In the genomic region with DNA sequence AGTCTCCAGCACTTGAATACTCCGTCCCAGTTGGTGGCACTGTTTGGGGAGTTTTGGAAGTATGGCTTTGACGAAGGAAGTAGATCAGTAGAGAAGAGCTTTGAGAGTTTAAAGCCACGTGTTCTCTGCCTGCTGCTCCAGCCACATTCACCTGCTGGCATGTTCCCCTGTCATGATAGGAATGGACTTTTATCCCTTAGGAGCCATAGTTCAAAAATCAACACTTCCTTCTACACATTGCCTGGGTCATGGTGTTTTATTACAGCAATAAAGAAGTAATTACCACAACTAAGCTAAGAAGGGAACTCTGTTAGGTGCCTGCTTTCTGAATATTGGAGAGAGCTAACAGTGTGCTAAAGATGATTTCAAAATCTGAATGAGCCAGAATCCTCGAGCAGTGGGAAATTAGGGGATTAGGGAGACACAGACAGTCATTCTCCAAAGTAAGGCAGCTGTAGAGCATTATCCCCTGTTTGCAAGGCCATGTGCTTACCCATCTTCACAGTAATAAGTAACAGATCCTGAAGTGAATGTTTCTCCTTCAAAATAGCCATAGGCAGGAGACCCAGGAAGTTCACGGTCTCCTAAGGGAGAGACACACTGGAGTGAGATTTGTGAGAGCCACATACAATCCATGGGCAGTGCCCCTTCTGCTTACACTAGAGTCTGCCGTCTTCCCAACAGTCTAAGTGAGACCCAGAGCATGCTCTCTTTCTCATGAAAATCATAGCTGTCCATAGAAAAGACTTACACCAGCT, we compare ENCODE assay signal across 33 mouse cellular contexts. TPM values are rescaled to one million over a fixed set of nuclear protein-coding genes. Genes with fewer than 3 reads are reported as not detected.
DNase-seq lines count a peak whose midpoint lies in the region; ATAC-seq and TF ChIP-seq lines count a peak whose summit lies in the region.
"Had no signal": no experiment of that assay in that cellular context is flagged by ENCODE, and none has a peak within 500 bp of the region (broad histone marks: within the 10 kb centered on the region; RNA-seq: fewer than 3 reads in every experiment).

No protein-coding gene starts in this region.

- WGBS in heart, adult 2 months, result 80% methylated on average over 6 of the region's 6 CpGs
- WGBS in liver, adult 2 months, result 56% methylated on average over 6 of the region's 6 CpGs
- 62% methylated on average over 6 of the region's 6 CpGs for WGBS in liver, postnatal 0 days (ENCODE audit: insufficient replicate concordance)
- 47% methylated on average over 6 of the region's 6 CpGs for WGBS in intestine, embryonic 15.5 days
- WGBS in large intestine, adult 2 months, result 21% methylated on average over 6 of the region's 6 CpGs

- H3K9me3 ChIP-seq in liver, postnatal 0 days (ENCODE audit: low read length), result no peaks in the 10 kb centered on the region
- H3K9me3 ChIP-seq in intestine, embryonic 15.5 days, result no peaks in the 10 kb centered on the region
- H3K9me3 ChIP-seq: embryonic facial prominence, embryonic 12.5 days; embryonic facial prominence, embryonic 15.5 days; heart, embryonic 10.5 days; heart, embryonic 13.5 days had no signal

- H3K4me1 ChIP-seq in heart, adult 2 months (ENCODE audit: control insufficient read depth, insufficient read depth, low read length), result no peaks in the 10 kb centered on the region
- peaks cover 41% of the 10 kb centered on the region for H3K4me1 ChIP-seq in liver, adult 2 months (ENCODE audit: control insufficient read depth, insufficient read depth, low read length)
- H3K4me1 ChIP-seq in liver, postnatal 0 days (ENCODE audit: insufficient read depth), result peaks cover 6% of the 10 kb centered on the region; the same call in 1 of the 2 replicates
- peaks cover 4% of the 10 kb centered on the region; the same call in 1 of the 2 replicates for H3K4me1 ChIP-seq in intestine, embryonic 15.5 days (replicated peaks)
- H3K4me1 ChIP-seq: embryonic facial prominence, embryonic 12.5 days; embryonic facial prominence, embryonic 15.5 days; heart, embryonic 10.5 days; heart, embryonic 13.5 days had no signal

- no peaks in the 10 kb centered on the region for H3K27me3 ChIP-seq in heart, adult 2 months (ENCODE audit: control insufficient read depth, insufficient read depth, low read length)
- no peaks in the 10 kb centered on the region for H3K27me3 ChIP-seq in liver, adult 2 months (ENCODE audit: control insufficient read depth, insufficient read depth, low read length)
- H3K27me3 ChIP-seq in liver, postnatal 0 days (ENCODE audit: insufficient read depth, low read length), result no peaks in the 10 kb centered on the region
- H3K27me3 ChIP-seq in intestine, embryonic 15.5 days (replicated peaks), result no peaks in the 10 kb centered on the region
- H3K27me3 ChIP-seq: embryonic facial prominence, embryonic 12.5 days; embryonic facial prominence, embryonic 15.5 days; heart, embryonic 13.5 days had no signal

- ATAC-seq in liver, postnatal 0 days, result no peak
- peak; percentile 88 for ATAC-seq in intestine, embryonic 15.5 days
- ATAC-seq in frontal cortex, adult (ENCODE audit: low TSS enrichment), result no peak
- ATAC-seq: activated CD4-positive, CD25-positive, alpha-beta regulatory T cell, adult 4 months; forebrain, embryonic 14.5 days; forebrain, postnatal 0 days; hindbrain, postnatal 0 days had no signal

- no peak overlapping the region for H3K27ac ChIP-seq in heart, adult 2 months
- peak overlapping the region; percentile 65 for H3K27ac ChIP-seq in liver, adult 2 months (replicated peaks; ENCODE audit: insufficient read depth, low read depth, low read length)
- no peak overlapping the region for H3K27ac ChIP-seq in liver, postnatal 0 days (ENCODE audit: low read depth)
- peak overlapping the region; percentile 73 for H3K27ac ChIP-seq in intestine, embryonic 15.5 days
- H3K27ac ChIP-seq: embryonic facial prominence, embryonic 12.5 days; embryonic facial prominence, embryonic 15.5 days; gastrocnemius, adult 2 months; heart, embryonic 10.5 days; heart, embryonic 13.5 days; hindbrain, embryonic 14.5 days; hindbrain, postnatal 0 days had no signal

- no peak overlapping the region for H3K9ac ChIP-seq in heart, adult 2 months (ENCODE audit: low read depth, low read length)
- H3K9ac ChIP-seq in liver, adult 2 months (ENCODE audit: low read depth, low read length), result no peak overlapping the region
- H3K9ac ChIP-seq in liver, postnatal 0 days (replicated peaks), result no peak overlapping the region
- no peak overlapping the region for H3K9ac ChIP-seq in intestine, embryonic 15.5 days
- H3K9ac ChIP-seq: embryonic facial prominence, embryonic 12.5 days; embryonic facial prominence, embryonic 15.5 days; forebrain, postnatal 0 days; heart, embryonic 13.5 days; hindbrain, embryonic 14.5 days had no signal

- TF ChIP-seq EP300 in heart, adult 2 months (IDR thresholded peaks at IDR 0.05; ENCODE audit: insufficient read depth, low read depth, low read length), result no peak
- no peak for TF ChIP-seq EP300 in liver, postnatal 0 days (IDR thresholded peaks at IDR 0.05; ENCODE audit: low read depth)

- no peak for TF ChIP-seq CTCF in heart, adult 2 months (IDR thresholded peaks at IDR 0.05)
- no peak for TF ChIP-seq CTCF in liver, adult 2 months (IDR thresholded peaks at IDR 0.05; ENCODE audit: low read depth, low read length)
- TF ChIP-seq CTCF in liver, postnatal 0 days (IDR thresholded peaks at IDR 0.05; ENCODE audit: low read depth), result no peak

- no peaks in the 10 kb centered on the region for H3K79me2 ChIP-seq in heart, adult 2 months (replicated peaks; ENCODE audit: control insufficient read depth, insufficient read depth, low read length)
- no peaks in the 10 kb centered on the region for H3K79me2 ChIP-seq in liver, adult 2 months (ENCODE audit: control insufficient read depth, insufficient read depth, low read length)

- no peaks in the 10 kb centered on the region for H3K36me3 ChIP-seq in heart, adult 2 months (ENCODE audit: control insufficient read depth, insufficient read depth, low read length)
- no peaks in the 10 kb centered on the region for H3K36me3 ChIP-seq in liver, adult 2 months (ENCODE audit: control insufficient read depth, insufficient read depth, low read length)
- H3K36me3 ChIP-seq in liver, postnatal 0 days (replicated peaks; ENCODE audit: insufficient read depth, low read length), result no peaks in the 10 kb centered on the region
- H3K36me3 ChIP-seq in intestine, embryonic 15.5 days, result no peaks in the 10 kb centered on the region
- H3K36me3 ChIP-seq: embryonic facial prominence, embryonic 12.5 days; embryonic facial prominence, embryonic 15.5 days; heart, embryonic 10.5 days; heart, embryonic 13.5 days had no signal

- peak; percentile 23 for DNase-seq in heart, adult 11 months
- DNase-seq in heart, adult 2 months, result no peak
- DNase-seq in liver, adult 2 months (ENCODE audit: extremely low read depth, low read depth, low spot score), result peak; percentile 90
- DNase-seq in liver, postnatal 0 days, result no peak
- peak; percentile 78 for DNase-seq in large intestine, adult 2 months (ENCODE audit: low read depth, low spot score)
- no peak for DNase-seq in testis, postnatal 14 days (ENCODE audit: low spot score)
- DNase-seq: adrenal gland, adult 8-10 months; adrenal gland, postnatal 25 days; cerebellum, adult 11-12 months; cerebellum, adult 8-10 months; cerebellum, postnatal 14 days; forebrain, postnatal 0 days; gastrocnemius, adult 2 months; gastrocnemius, postnatal 14 days; heart, adult 18-20 months; heart, postnatal 14 days; heart, postnatal 4 days had no signal

- H3K4me3 ChIP-seq in heart, adult 2 months, result no peak overlapping the region
- no peak overlapping the region for H3K4me3 ChIP-seq in liver, adult 2 months (ENCODE audit: insufficient read depth, low read depth, low read length)
- no peak overlapping the region for H3K4me3 ChIP-seq in liver, postnatal 0 days (ENCODE audit: low read depth, low read length)
- H3K4me3 ChIP-seq in intestine, embryonic 15.5 days (replicated peaks), result no peak overlapping the region
- H3K4me3 ChIP-seq: embryonic facial prominence, embryonic 12.5 days; embryonic facial prominence, embryonic 15.5 days; gastrocnemius, adult 2 months; heart, embryonic 10.5 days; heart, embryonic 13.5 days had no signal

- TF ChIP-seq POLR2A in heart, adult 2 months (IDR thresholded peaks at IDR 0.05; ENCODE audit: insufficient read depth, low read depth, low read length), result no peak
- no peak for TF ChIP-seq POLR2A in liver, adult 2 months (IDR thresholded peaks at IDR 0.05; ENCODE audit: extremely low read depth, insufficient read depth, low read length)

- no peak overlapping the region for H3K4me2 ChIP-seq in liver, postnatal 0 days (ENCODE audit: low read depth, low read length)
- no peak overlapping the region for H3K4me2 ChIP-seq in intestine, embryonic 15.5 days (replicated peaks)
- H3K4me2 ChIP-seq: embryonic facial prominence, embryonic 12.5 days; embryonic facial prominence, embryonic 15.5 days; heart, embryonic 13.5 days; hindbrain, embryonic 14.5 days had no signal

- intact Hi-C loops in heart, adult 2 months (cut with DNase I), result no loop called here

RNA-seq across cellular contexts. Expression of a gene that starts 20.4 kb away (rescaled TPM):
- not detected for total RNA-seq in heart, adult 2 months (2021)
- polyA plus RNA-seq in heart, adult 2 months (2012; rRNA removed), result not detected in 2 replicates
- 368 and 394 TPM in 2 replicates for total RNA-seq in liver, adult 2 months (2014; rRNA removed)
- polyA plus RNA-seq in liver, adult 2 months (2012; rRNA removed), result 151 and 182 TPM in 2 replicates
- 10.0 and 10.8 TPM in 2 replicates for polyA plus RNA-seq in liver, postnatal 0 days (2015; fragmentation: Nextera tagmentation; extraction: Ambion mirVana)
- polyA plus RNA-seq in intestine, embryonic 15.5 days (2015; fragmentation: Nextera tagmentation; extraction: Ambion mirVana), result 2.4 and 2.6 TPM in 2 replicates
- 2.5 and 3.6 TPM in 2 replicates for polyA plus RNA-seq in large intestine, adult 2 months (2012; rRNA removed)
- total RNA-seq: adrenal gland, postnatal 25 days; ES-E14; forebrain, postnatal 0 days; gastrocnemius, adult 2 months; gastrocnemius, postnatal 14 days; heart, adult 18-20 months; heart, postnatal 14 days; heart, postnatal 4 days; hindbrain, postnatal 0 days had no signal
- polyA plus RNA-seq: activated CD4-positive, CD25-positive, alpha-beta regulatory T cell, adult 4 months; embryonic facial prominence, embryonic 12.5 days; embryonic facial prominence, embryonic 15.5 days; forebrain, embryonic 11.5 days; forebrain, embryonic 14.5 days; forebrain, postnatal 0 days; heart, embryonic 10.5 days; heart, embryonic 13.5 days; heart, embryonic 16.5 days; hindbrain, embryonic 11.5 days; hindbrain, embryonic 14.5 days had no signal

RNA-seq across cellular contexts. Expression of a gene that starts 33.8 kb away (rescaled TPM):
- under 1 TPM; 0.14 to 0.16 TPM for total RNA-seq in heart, adult 2 months (2021)
- polyA plus RNA-seq in heart, adult 2 months (2012; rRNA removed), result 0.14 and 0.32 TPM in 2 replicates
- 0.20 TPM in 1 of 2 replicates, not detected in the other for total RNA-seq in liver, adult 2 months (2014; rRNA removed)
- not detected in 2 replicates for polyA plus RNA-seq in liver, adult 2 months (2012; rRNA removed)
- polyA plus RNA-seq in liver, postnatal 0 days (2015; fragmentation: Nextera tagmentation; extraction: Ambion mirVana), result 0.07 TPM in 1 of 2 replicates, not detected in the other
- polyA plus RNA-seq in intestine, embryonic 15.5 days (2015; fragmentation: Nextera tagmentation; extraction: Ambion mirVana), result not detected in 2 replicates
- polyA plus RNA-seq in large intestine, adult 2 months (2012; rRNA removed), result not detected in 2 replicates
- total RNA-seq: gastrocnemius, postnatal 4 days; heart, postnatal 14 days; heart, postnatal 4 days; hindbrain, postnatal 0 days had no signal
- polyA plus RNA-seq: activated CD4-positive, CD25-positive, alpha-beta regulatory T cell, adult 4 months; brain, embryonic 14.5 days; embryonic facial prominence, embryonic 12.5 days; embryonic facial prominence, embryonic 15.5 days; forebrain, embryonic 11.5 days; forebrain, embryonic 14.5 days; forebrain, postnatal 0 days; heart, embryonic 10.5 days; heart, embryonic 13.5 days; heart, embryonic 16.5 days; hindbrain, embryonic 11.5 days; hindbrain, embryonic 14.5 days; hindbrain, postnatal 0 days had no signal

RNA-seq across cellular contexts. Expression of a gene that starts 35.3 kb away (rescaled TPM):
- 1 to 10 TPM; 3.7 to 4.9 TPM for total RNA-seq in heart, adult 2 months (2021)
- 1.2 and 2.2 TPM in 2 replicates for polyA plus RNA-seq in heart, adult 2 months (2012; rRNA removed)
- total RNA-seq in liver, adult 2 months (2014; rRNA removed), result 8.9 and 9.0 TPM in 2 replicates
- 1.3 and 1.4 TPM in 2 replicates for polyA plus RNA-seq in liver, adult 2 months (2012; rRNA removed)
- polyA plus RNA-seq in liver, postnatal 0 days (2015; fragmentation: Nextera tagmentation; extraction: Ambion mirVana), result 17.3 and 20.3 TPM in 2 replicates
- 10.2 and 10.5 TPM in 2 replicates for polyA plus RNA-seq in intestine, embryonic 15.5 days (2015; fragmentation: Nextera tagmentation; extraction: Ambion mirVana)
- 1.1 and 2.7 TPM in 2 replicates for polyA plus RNA-seq in large intestine, adult 2 months (2012; rRNA removed)

RNA-seq across cellular contexts. Expression of a gene that starts 47.2 kb away (rescaled TPM):
- total RNA-seq in heart, adult 2 months (2021), result 10 to 100 TPM; 82.5 to 96.6 TPM
- polyA plus RNA-seq in heart, adult 2 months (2012; rRNA removed), result 31.9 and 58.5 TPM in 2 replicates
- total RNA-seq in liver, adult 2 months (2014; rRNA removed), result 17.8 and 19.5 TPM in 2 replicates
- polyA plus RNA-seq in liver, adult 2 months (2012; rRNA removed), result 5.3 and 8.5 TPM in 2 replicates
- polyA plus RNA-seq in liver, postnatal 0 days (2015; fragmentation: Nextera tagmentation; extraction: Ambion mirVana), result 2.0 and 2.6 TPM in 2 replicates
- 10.8 and 11.2 TPM in 2 replicates for polyA plus RNA-seq in intestine, embryonic 15.5 days (2015; fragmentation: Nextera tagmentation; extraction: Ambion mirVana)
- 6.6 and 14.1 TPM in 2 replicates for polyA plus RNA-seq in large intestine, adult 2 months (2012; rRNA removed)

RNA-seq across cellular contexts. Expression of a gene that starts 49.9 kb away (rescaled TPM):
- total RNA-seq in heart, adult 2 months (2021), result under 1 TPM; 0.43 to 0.47 TPM
- polyA plus RNA-seq in heart, adult 2 months (2012; rRNA removed), result 0.41 and 0.82 TPM in 2 replicates
- total RNA-seq in liver, adult 2 months (2014; rRNA removed), result 0.65 and 0.74 TPM in 2 replicates
- polyA plus RNA-seq in liver, adult 2 months (2012; rRNA removed), result 0.18 and 0.25 TPM in 2 replicates
- 1.1 and 1.4 TPM in 2 replicates for polyA plus RNA-seq in liver, postnatal 0 days (2015; fragmentation: Nextera tagmentation; extraction: Ambion mirVana)
- polyA plus RNA-seq in intestine, embryonic 15.5 days (2015; fragmentation: Nextera tagmentation; extraction: Ambion mirVana), result 58.1 and 62.2 TPM in 2 replicates
- polyA plus RNA-seq in large intestine, adult 2 months (2012; rRNA removed), result 40.8 and 74.5 TPM in 2 replicates

Comparison
In these comparisons a context has a peak if more than half of its experiments do, and no peak if none do; other contexts are left out.
1. DNase-seq: peak in heart, adult 11 months (single experiment), liver, adult 2 months (single experiment) and large intestine, adult 2 months (single experiment); none in heart, adult 2 months (0 of 2), liver, postnatal 0 days (single experiment) and testis, postnatal 14 days (single experiment).
2. H3K27ac ChIP-seq: peak in liver, adult 2 months (single experiment) and intestine, embryonic 15.5 days (single experiment); none in heart, adult 2 months (single experiment) and liver, postnatal 0 days (single experiment).
3. RNA of a gene that starts 20.4 kb away (polyA plus RNA-seq): 151 to 182 TPM in liver, adult 2 months; 10.0 to 10.8 TPM in liver, postnatal 0 days, 2.5 to 3.6 TPM in large intestine, adult 2 months, 2.4 to 2.6 TPM in intestine, embryonic 15.5 days and not detected in heart, adult 2 months; every median in the first group is over 10 times any median in the second.